Mouse (Mus musculus) liver, postnatal 0 days (tissue): Measurements from ENCODE around the gene Arpc1a. TPM values are rescaled to one million over a fixed set of nuclear protein-coding genes. Genes with fewer than 3 reads are reported as not detected.
A peak's percentile ranks its signal among the peaks of the same experiment; 100 is the strongest.

ENCODE experiments used
- ATAC-seq: fragments of 200-750 bp; cut with Nextera tagmentation; 2 replicates; pipeline ENCODE4 v1.8.0; 2017; ENCODE audit warnings: mild to moderate bottlenecking, moderate library complexity
- DNase-seq: peaks from one replicate; pipeline ENCODE4 v3.0.0-alpha.2; 2016
- H3K27ac ChIP-seq: fragments of 300-500 bp; sonication (generic); 2 replicates; pipeline ENCODE4 v1.5.1; 2014; ENCODE audit warnings: antibody characterized with exemption, moderate library complexity, mild to moderate bottlenecking, low read depth
- H3K27me3 ChIP-seq: fragments of 300-500 bp; sonication (generic); 2 replicates; pipeline ENCODE4 v1.6.1; 2014; ENCODE audit warnings: low read length, control low read depth, mixed read lengths; ENCODE audit not compliant: insufficient read depth
- H3K36me3 ChIP-seq: fragments of 300-500 bp; sonication (generic); replicated peaks from 2 replicates; pipeline ENCODE4 v1.6.1; 2014; ENCODE audit warnings: mild to moderate bottlenecking, control low read depth, low read length, moderate library complexity, mixed read lengths; ENCODE audit not compliant: insufficient read depth
- H3K4me1 ChIP-seq: fragments of 300-500 bp; sonication (generic); 2 replicates; pipeline ENCODE4 v1.6.1; 2014; ENCODE audit warnings: antibody characterized with exemption, mild to moderate bottlenecking, control low read depth; ENCODE audit not compliant: insufficient read depth
- H3K4me2 ChIP-seq: fragments of 300-500 bp; sonication (generic); 2 replicates; pipeline ENCODE4 v1.6.1; 2014; ENCODE audit warnings: low read depth, mild to moderate bottlenecking, low read length, moderate library complexity, mixed read lengths
- H3K4me3 ChIP-seq: fragments of 300-500 bp; sonication (generic); 2 replicates; pipeline ENCODE4 v1.5.1; 2014; ENCODE audit warnings: low read depth, low read length
- H3K9ac ChIP-seq: fragments of 300-500 bp; sonication (generic); replicated peaks from 2 replicates; pipeline ENCODE4 v1.6.1; 2014; ENCODE audit warnings: mild to moderate bottlenecking, moderate library complexity
- H3K9me3 ChIP-seq: fragments of 300-500 bp; sonication (generic); 2 replicates; pipeline ENCODE4 v1.6.1; 2016; ENCODE audit warnings: mild to moderate bottlenecking, control low read depth, low read length, mixed read lengths
- CTCF ChIP-seq: sonication (generic); IDR thresholded peaks from 2 replicates; pipeline ENCODE4 v1.5.1; 2016; ENCODE audit warnings: antibody characterized with exemption, low read depth
- EP300 ChIP-seq: IDR thresholded peaks from 2 replicates; pipeline ENCODE4 v1.6.1; 2016; ENCODE audit warnings: antibody characterized with exemption, low read depth, mild to moderate bottlenecking
- WGBS: fragments of 180-500 bp; shearing (Covaris S2); extraction: QIAGEN DNeasy Blood & Tissue Kit; methylation state at CpG from one replicate; pipeline ENCODE4 v1.1.7; 2014; ENCODE audit not compliant: insufficient replicate concordance; 5-methylcytosine and 5-hydroxymethylcytosine counted together
- polyA plus RNA-seq: library from polyadenylated mRNA; unstranded; fragments of >200 nt; fragmentation: Nextera tagmentation; extraction: Ambion mirVana; gene quantifications from 2 replicates; pipeline ENCODE4 v1.2.1, GENCODE M21; 2015

Arpc1a gene
- polyA plus RNA-seq, 1 experiment from 2014 or later = 51.1 TPM

- Histone ChIP-seq H3K4me3 (peak overlapping the region; percentile 66), H3K4me2 (peak overlapping the region; percentile 83), H3K4me1 (peaks cover 10% of the 10 kb centered on the region), H3K36me3 (peaks cover 5% of the 10 kb centered on the region; the same call in 1 of the 2 replicates), H3K9ac (peak overlapping the region; percentile 82; the same call in 1 of the 2 replicates), H3K27me3 (no peaks in the 10 kb centered on the region), H3K9me3 (no peaks in the 10 kb centered on the region), H3K27ac (peak overlapping the region; percentile 90)
- 9% methylated on average over 4 of the region's 4 CpGs for WGBS
- peak; percentile 14 for ATAC-seq
- TF ChIP-seq EP300 = peak; percentile 56; the same call in 1 of the 2 replicates
- no peak for TF ChIP-seq CTCF
- DNase-seq = peak; percentile 52
Observed at GRCm38 (mm10) chr5:145116316-145116715, 32.7 kb downstream of the Arpc1a start.

- H3K4me2 ChIP-seq = peak overlapping the region; percentile 83
- TF ChIP-seq EP300 (no peak), CTCF (peak; percentile 78)
- H3K4me1 ChIP-seq = peaks cover 10% of the 10 kb centered on the region
- WGBS = 32% methylated on average over 10 of the region's 10 CpGs
- H3K36me3 ChIP-seq = peaks cover 9% of the 10 kb centered on the region; the same call in 1 of the 2 replicates
- no peaks in the 10 kb centered on the region for H3K27me3 ChIP-seq
- peak overlapping the region; percentile 28; the same call in 1 of the 2 replicates for H3K9ac ChIP-seq
- ATAC-seq (peak; percentile 16; the same call in 1 of the 2 replicates), DNase-seq (peak; percentile 72)
- H3K27ac ChIP-seq = peak overlapping the region; percentile 90
- H3K9me3 ChIP-seq = no peaks in the 10 kb centered on the region
- peak overlapping the region; percentile 66 for H3K4me3 ChIP-seq
Observed at GRCm38 (mm10) chr5:145116916-145117315, 33.3 kb downstream of the Arpc1a start.

GRCm38 (mm10) chr5:145118005-145118404 lies 34.4 kb downstream of the Arpc1a start:
- Histone ChIP-seq H3K36me3 (peaks cover 17% of the 10 kb centered on the region), H3K9ac (no peak overlapping the region), H3K4me2 (no peak overlapping the region), H3K27ac (no peak overlapping the region), H3K4me1 (peaks cover 10% of the 10 kb centered on the region), H3K4me3 (no peak overlapping the region), H3K27me3 (no peaks in the 10 kb centered on the region), H3K9me3 (no peaks in the 10 kb centered on the region)
- DNase-seq = no peak
- TF ChIP-seq CTCF (no peak), EP300 (no peak)
- no peak for ATAC-seq
- WGBS = 69% methylated on average over 6 of the region's 6 CpGs

- Histone ChIP-seq H3K36me3 (peaks cover 20% of the 10 kb centered on the region), H3K9me3 (no peaks in the 10 kb centered on the region), H3K27me3 (no peaks in the 10 kb centered on the region), H3K4me3 (no peak overlapping the region), H3K27ac (no peak overlapping the region), H3K4me2 (no peak overlapping the region), H3K9ac (no peak overlapping the region), H3K4me1 (peaks cover 8% of the 10 kb centered on the region)
- TF ChIP-seq EP300 = no peak
- no peak for TF ChIP-seq CTCF
- DNase-seq = no peak
- ATAC-seq = no peak
- 86% methylated on average over 5 of the region's 5 CpGs for WGBS
Observed at GRCm38 (mm10) chr5:145118461-145118860, 34.8 kb downstream of the Arpc1a start.

- H3K27ac ChIP-seq = no peak overlapping the region
- H3K9me3 ChIP-seq = no peaks in the 10 kb centered on the region
- no peak overlapping the region for H3K4me2 ChIP-seq
- DNase-seq (peak; percentile 54), ATAC-seq (no peak)
- no peak overlapping the region for H3K4me3 ChIP-seq
- no peak overlapping the region for H3K9ac ChIP-seq
- TF ChIP-seq EP300 (no peak), CTCF (peak; percentile 70)
- H3K4me1 ChIP-seq = peaks cover 4% of the 10 kb centered on the region; the same call in 1 of the 2 replicates
- H3K36me3 ChIP-seq = peaks cover 27% of the 10 kb centered on the region
- WGBS = 91% methylated on average over 2 of the region's 2 CpGs
- no peaks in the 10 kb centered on the region for H3K27me3 ChIP-seq
Observed at GRCm38 (mm10) chr5:145119385-145119784, 35.8 kb downstream of the Arpc1a start.

- no peaks in the 10 kb centered on the region for H3K27me3 ChIP-seq
- H3K4me2 ChIP-seq = no peak overlapping the region
- WGBS = 69% methylated on average over 7 of the region's 7 CpGs
- ATAC-seq (no peak), DNase-seq (no peak)
- TF ChIP-seq EP300 = no peak
- TF ChIP-seq CTCF = no peak
- H3K4me3 ChIP-seq = no peak overlapping the region
- no peaks in the 10 kb centered on the region for H3K9me3 ChIP-seq
- H3K27ac ChIP-seq = no peak overlapping the region
- H3K4me1 ChIP-seq = peaks cover 4% of the 10 kb centered on the region; the same call in 1 of the 2 replicates
- H3K36me3 ChIP-seq = peaks cover 38% of the 10 kb centered on the region
- no peak overlapping the region for H3K9ac ChIP-seq
Observed at GRCm38 (mm10) chr5:145120921-145121320, 37.3 kb downstream of the Arpc1a start.

GRCm38 (mm10) chr5:145123396-145123795 lies 39.8 kb downstream of the Arpc1a start:
- Histone ChIP-seq H3K4me2 (no peak overlapping the region), H3K4me3 (no peak overlapping the region), H3K9me3 (no peaks in the 10 kb centered on the region), H3K27me3 (no peaks in the 10 kb centered on the region), H3K9ac (no peak overlapping the region), H3K4me1 (no peaks in the 10 kb centered on the region), H3K27ac (no peak overlapping the region), H3K36me3 (peaks cover 53% of the 10 kb centered on the region)
- DNase-seq (no peak), ATAC-seq (no peak)
- WGBS = 89% methylated on average over 19 of the region's 19 CpGs
- no peak for TF ChIP-seq EP300
- TF ChIP-seq CTCF = no peak
